Comparison of ENCODE assay signal across 10 mouse cellular contexts in genomic region chr7:65982057-65982456, GRCm38 (mm10).
"Had no signal": no experiment of that assay in that cellular context is flagged by ENCODE, and none has a peak within 500 bp of the region (broad histone marks: within the 10 kb centered on the region; RNA-seq: fewer than 3 reads in every experiment).

No protein-coding gene starts in this region.

- H3K9me3 ChIP-seq: intestine, embryonic 15.5 days; limb, embryonic 12.5 days; liver, embryonic 15.5 days; neural tube, embryonic 12.5 days had no signal

- H3K36me3 ChIP-seq: intestine, embryonic 15.5 days; limb, embryonic 12.5 days; neural tube, embryonic 12.5 days had no signal

- H3K9ac ChIP-seq: intestine, embryonic 15.5 days; limb, embryonic 12.5 days; liver, embryonic 15.5 days; neural tube, embryonic 12.5 days had no signal

- H3K27me3 ChIP-seq: intestine, embryonic 15.5 days; limb, embryonic 12.5 days; liver, embryonic 15.5 days; neural tube, embryonic 12.5 days had no signal

- H3K4me2 ChIP-seq: intestine, embryonic 15.5 days; limb, embryonic 12.5 days; liver, embryonic 11.5 days; liver, embryonic 15.5 days; neural tube, embryonic 12.5 days had no signal

- H3K4me1 ChIP-seq: liver, embryonic 15.5 days had no signal

- ATAC-seq: intestine, embryonic 15.5 days had no signal

- H3K4me3 ChIP-seq: intestine, embryonic 15.5 days; limb, embryonic 12.5 days; liver, embryonic 15.5 days; neural tube, embryonic 12.5 days had no signal

- H3K27ac ChIP-seq: intestine, embryonic 15.5 days; liver, embryonic 15.5 days; neural tube, embryonic 12.5 days; stomach, postnatal 0 days had no signal

- DNase-seq: kidney, adult 18-20 months; kidney, postnatal 14 days; midbrain, embryonic 14.5 days; thymus, postnatal 14 days had no signal
